11 mouse cellular contexts compared by ENCODE assay signal in the genomic region with DNA sequence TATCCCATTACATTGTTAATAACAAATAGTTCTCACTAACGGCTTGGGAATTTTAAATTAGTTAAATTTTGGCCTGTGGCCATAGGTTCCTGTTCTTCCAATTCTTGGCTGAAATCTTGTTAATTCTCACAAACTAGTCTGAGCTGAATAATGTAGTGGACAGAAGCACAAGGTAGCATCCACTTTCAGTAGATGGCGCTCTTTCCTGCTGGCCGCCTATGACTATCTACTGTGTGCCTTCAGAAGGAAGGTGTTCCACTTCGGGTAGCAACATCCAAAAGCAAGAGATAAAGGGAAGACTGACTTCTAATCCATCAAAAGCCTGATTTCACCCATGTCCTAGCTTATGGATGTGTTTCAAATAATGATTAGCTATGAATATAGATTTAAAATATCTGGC.
DNase-seq lines count a peak whose midpoint lies in the region; ATAC-seq and TF ChIP-seq lines count a peak whose summit lies in the region.
"Had no signal": no experiment of that assay in that cellular context is flagged by ENCODE, and none has a peak within 500 bp of the region (broad histone marks: within the 10 kb centered on the region; RNA-seq: fewer than 3 reads in every experiment).

No protein-coding gene starts in this region.

- ATAC-seq in erythroid progenitor cell, adult 5-6 weeks (replicated peaks; ENCODE audit: low FRiP score, poor library complexity, severe bottlenecking), result no peak

- H3K27ac ChIP-seq in gastrocnemius, adult 2 months, result no peak overlapping the region
- H3K27ac ChIP-seq: heart, embryonic 13.5 days; macrophage; stomach, embryonic 15.5 days had no signal

- TF ChIP-seq CTCF in gastrocnemius, adult 2 months (IDR thresholded peaks at IDR 0.05), result peak; percentile 24

- H3K4me3 ChIP-seq in gastrocnemius, adult 2 months, result no peak overlapping the region
- H3K4me3 ChIP-seq: heart, embryonic 13.5 days; stomach, embryonic 15.5 days had no signal

- no peak for DNase-seq in gastrocnemius, adult 2 months
- DNase-seq in gastrocnemius, postnatal 10 days, result no peak
- peak; percentile 18 for DNase-seq in ovary, postnatal 14 days (ENCODE audit: low spot score)
- no peak for DNase-seq in ovary, postnatal 10 days (ENCODE audit: low spot score)
- DNase-seq in embryo, embryonic 10.5 days (ENCODE audit: low spot score), result peak; percentile 34
- peak; percentile 12 for DNase-seq in right cerebral cortex, postnatal 25 days
- no peak for DNase-seq in gastrocnemius, adult 18-20 months (ENCODE audit: low spot score)

- intact Hi-C loops in gastrocnemius, adult 2 months (cut with DNase I), result no loop called here

Comparison
In these comparisons a context has a peak if more than half of its experiments do, and no peak if none do; other contexts are left out.
1. DNase-seq: peak in ovary, postnatal 14 days (single experiment), embryo, embryonic 10.5 days (single experiment) and right cerebral cortex, postnatal 25 days (single experiment); none in gastrocnemius, adult 2 months (single experiment), gastrocnemius, postnatal 10 days (single experiment), ovary, postnatal 10 days (single experiment) and gastrocnemius, adult 18-20 months (single experiment).